Mouse (Mus musculus): ENCODE results near the gene Arhgef26.

DNA sequence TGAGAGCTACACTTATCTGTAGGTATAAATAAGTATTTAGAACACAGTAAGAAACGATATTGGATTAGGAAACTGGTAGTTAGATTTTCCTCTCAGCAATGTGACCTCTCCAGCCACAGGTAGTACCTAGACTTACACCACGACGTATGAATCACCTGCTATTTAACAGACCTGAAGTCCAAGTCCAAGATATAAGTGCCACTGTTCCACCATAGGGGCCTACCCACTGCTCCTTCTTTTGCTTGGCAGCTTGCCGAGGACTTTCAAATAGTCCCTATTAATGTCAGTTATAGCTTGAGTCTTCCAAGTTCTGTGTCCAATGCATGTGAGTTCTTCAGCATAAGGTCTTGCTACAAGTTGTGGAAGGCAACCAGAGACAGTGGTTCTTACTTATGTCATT lies 76.8 kb downstream of the Arhgef26 start:
- no peak for TF ChIP-seq POLR2A (IDR thresholded peaks at IDR 0.05; ENCODE audit: control insufficient read depth, extremely low read depth, insufficient read depth, low read length, poor library complexity)
- no peak for TF ChIP-seq CTCF (IDR thresholded peaks at IDR 0.05; ENCODE audit: borderline replicate concordance, control insufficient read depth, extremely low read depth, insufficient read depth, low read length, poor library complexity)
